Mouse (Mus musculus): ENCODE data around the gene Gm49354. TPM values are rescaled to one million over a fixed set of nuclear protein-coding genes. Genes with fewer than 3 reads are reported as not detected.
"Not testable (repeated sequence)": the region's sequence is repeated elsewhere in the genome, so short reads cannot be mapped to it uniquely, and the experiment has no call there.

Gm49354 gene
- polyA plus RNA-seq, 1 experiment from 2014 or later: not detected

DNA sequence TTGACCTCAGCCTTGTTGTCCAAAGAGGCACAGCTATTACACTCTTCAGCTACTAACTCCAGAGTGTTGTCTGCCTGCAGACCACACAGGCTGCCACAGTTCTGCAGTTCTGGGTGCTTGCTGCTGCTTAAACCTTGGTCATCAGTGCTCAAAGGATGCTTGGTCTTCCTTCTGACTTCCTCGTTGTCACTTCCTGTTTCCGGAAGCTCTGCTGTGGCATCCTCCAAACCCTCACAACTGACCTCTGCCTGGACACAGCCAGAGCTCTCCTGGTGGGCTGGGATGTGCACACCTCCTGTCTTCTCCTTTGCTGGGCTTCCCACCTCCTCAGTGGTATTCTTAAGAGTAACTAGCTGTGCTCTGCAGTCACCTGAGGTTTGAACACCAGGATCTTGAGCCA lies 18.0 kb upstream of the Gm49354 start:
- no peak overlapping the region for H3K4me3 ChIP-seq (ENCODE audit: low read length)
- no peak overlapping the region for H3K27ac ChIP-seq (ENCODE audit: low read length)
- WGBS: 66% methylated on average over 2 of the region's 2 CpGs
- no peaks in the 10 kb centered on the region for H3K27me3 ChIP-seq (ENCODE audit: control insufficient read depth, insufficient read depth, low read depth, low read length)
- no peak overlapping the region for H3K4me2 ChIP-seq (ENCODE audit: low read depth, low read length)
- no peaks in the 10 kb centered on the region for H3K4me1 ChIP-seq (replicated peaks; ENCODE audit: control insufficient read depth, insufficient read depth, low read length)
- ATAC-seq (ENCODE audit: low read depth): no peak
- H3K9ac ChIP-seq (ENCODE audit: low read length): no peak overlapping the region
- H3K9me3 ChIP-seq (ENCODE audit: control insufficient read depth, low read length): no peaks in the 10 kb centered on the region
- H3K36me3 ChIP-seq (ENCODE audit: control insufficient read depth, insufficient read depth, low read length): peaks cover 81% of the 10 kb centered on the region

DNA sequence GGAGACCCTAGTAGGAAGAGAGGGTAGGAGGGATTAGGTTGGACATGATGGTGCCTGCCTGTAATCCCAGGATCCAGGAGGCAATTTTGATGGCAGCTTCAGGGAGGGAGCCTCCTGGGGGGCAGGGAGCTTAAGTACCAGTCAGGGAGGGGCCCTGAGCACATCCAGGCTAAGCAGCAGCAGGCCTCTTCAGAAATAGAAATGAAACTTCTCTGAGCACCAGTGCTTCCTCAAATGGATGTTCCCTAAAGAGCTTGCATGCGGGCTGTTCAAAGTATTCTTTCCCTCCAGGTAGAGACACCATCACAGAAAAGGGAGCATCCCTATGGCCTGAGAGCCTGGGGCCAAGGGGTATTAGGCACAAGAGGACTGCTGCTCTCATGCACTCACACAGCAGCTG lies 16.3 kb upstream of the Gm49354 start:
- 95% methylated on average over 1 of the region's 1 CpGs for WGBS
- Histone ChIP-seq H3K27me3 (ENCODE audit: control insufficient read depth, insufficient read depth, low read depth, low read length) (no peaks in the 10 kb centered on the region), H3K4me2 (ENCODE audit: low read depth, low read length) (no peak overlapping the region), H3K9me3 (ENCODE audit: control insufficient read depth, low read length) (no peaks in the 10 kb centered on the region), H3K4me3 (ENCODE audit: low read length) (no peak overlapping the region), H3K9ac (ENCODE audit: low read length) (no peak overlapping the region), H3K36me3 (ENCODE audit: control insufficient read depth, insufficient read depth, low read length) (peaks cover 74% of the 10 kb centered on the region), H3K27ac (ENCODE audit: low read length) (no peak overlapping the region), H3K4me1 (replicated peaks; ENCODE audit: control insufficient read depth, insufficient read depth, low read length) (no peaks in the 10 kb centered on the region)
- no peak for ATAC-seq (ENCODE audit: low read depth)

DNA sequence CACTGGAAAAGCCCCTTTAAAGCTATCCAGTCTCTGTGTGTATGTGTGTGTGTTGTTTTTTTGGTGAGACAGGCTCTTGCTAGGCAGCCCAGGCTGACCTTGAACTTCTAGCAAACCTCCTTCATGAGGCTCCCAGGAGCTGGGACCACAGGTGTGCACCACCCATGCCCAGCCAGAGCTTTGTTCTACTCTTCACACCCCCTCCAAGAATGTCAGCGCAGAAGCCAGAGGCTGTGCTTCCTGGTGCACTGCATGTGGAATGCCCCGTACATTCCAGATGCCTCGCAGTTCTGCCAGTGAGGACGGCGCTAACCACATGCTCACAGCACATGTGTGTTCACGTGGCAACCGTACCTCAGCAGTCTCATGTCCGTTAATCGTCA lies 14.4 kb upstream of the Gm49354 start:
- H3K4me1 ChIP-seq (replicated peaks; ENCODE audit: control insufficient read depth, insufficient read depth, low read length): no peaks in the 10 kb centered on the region
- no peak for ATAC-seq (ENCODE audit: low read depth)
- no peak overlapping the region for H3K9ac ChIP-seq (ENCODE audit: low read length)
- no peaks in the 10 kb centered on the region for H3K9me3 ChIP-seq (ENCODE audit: control insufficient read depth, low read length)
- H3K27me3 ChIP-seq (ENCODE audit: control insufficient read depth, insufficient read depth, low read depth, low read length): no peaks in the 10 kb centered on the region
- no peak overlapping the region for H3K27ac ChIP-seq (ENCODE audit: low read length)
- no peak overlapping the region for H3K4me2 ChIP-seq (ENCODE audit: low read depth, low read length)
- 92% methylated on average over 9 of the region's 9 CpGs for WGBS
- peaks cover 72% of the 10 kb centered on the region for H3K36me3 ChIP-seq (ENCODE audit: control insufficient read depth, insufficient read depth, low read length)
- no peak overlapping the region for H3K4me3 ChIP-seq (ENCODE audit: low read length)

GRCm38 (mm10) chr13:59795807-59796465 lies 13.9 kb upstream of the Gm49354 start:
- H3K9ac ChIP-seq (ENCODE audit: low read length): no peak overlapping the region
- no peak for ATAC-seq (ENCODE audit: low read depth)
- H3K4me3 ChIP-seq (ENCODE audit: low read length): no peak overlapping the region
- H3K36me3 ChIP-seq (ENCODE audit: control insufficient read depth, insufficient read depth, low read length): peaks cover 72% of the 10 kb centered on the region
- H3K27ac ChIP-seq (ENCODE audit: low read length): no peak overlapping the region
- WGBS: 92% methylated on average over 6 of the region's 6 CpGs
- H3K27me3 ChIP-seq (ENCODE audit: control insufficient read depth, insufficient read depth, low read depth, low read length): no peaks in the 10 kb centered on the region
- H3K4me2 ChIP-seq (ENCODE audit: low read depth, low read length): no peak overlapping the region
- no peaks in the 10 kb centered on the region for H3K4me1 ChIP-seq (replicated peaks; ENCODE audit: control insufficient read depth, insufficient read depth, low read length)
- H3K9me3 ChIP-seq (ENCODE audit: control insufficient read depth, low read length): no peaks in the 10 kb centered on the region

GRCm38 (mm10) chr13:59794786-59795185 lies 12.7 kb upstream of the Gm49354 start:
- no peak overlapping the region for H3K9ac ChIP-seq (ENCODE audit: low read length)
- H3K4me3 ChIP-seq (ENCODE audit: low read length): no peak overlapping the region
- peaks cover 69% of the 10 kb centered on the region for H3K36me3 ChIP-seq (ENCODE audit: control insufficient read depth, insufficient read depth, low read length)
- no peak for ATAC-seq (ENCODE audit: low read depth)
- no peak overlapping the region for H3K4me2 ChIP-seq (ENCODE audit: low read depth, low read length)
- H3K9me3 ChIP-seq (ENCODE audit: control insufficient read depth, low read length): no peaks in the 10 kb centered on the region
- H3K4me1 ChIP-seq (replicated peaks; ENCODE audit: control insufficient read depth, insufficient read depth, low read length): no peaks in the 10 kb centered on the region
- WGBS: 94% methylated on average over 1 of the region's 1 CpGs
- H3K27me3 ChIP-seq (ENCODE audit: control insufficient read depth, insufficient read depth, low read depth, low read length): no peaks in the 10 kb centered on the region
- H3K27ac ChIP-seq (ENCODE audit: low read length): no peak overlapping the region

GRCm38 (mm10) chr13:59779744-59780264 lies 2.2 kb downstream of the Gm49354 start:
- 100% methylated on average over 1 of the region's 1 CpGs for WGBS
- not testable (repeated sequence) for ATAC-seq (ENCODE audit: low read depth); H3K9ac ChIP-seq (ENCODE audit: low read length); H3K4me3 ChIP-seq (ENCODE audit: low read length); H3K27ac ChIP-seq (ENCODE audit: low read length); H3K4me1 ChIP-seq (replicated peaks; ENCODE audit: control insufficient read depth, insufficient read depth, low read length); H3K9me3 ChIP-seq (ENCODE audit: control insufficient read depth, low read length); H3K27me3 ChIP-seq (ENCODE audit: control insufficient read depth, insufficient read depth, low read depth, low read length); H3K4me2 ChIP-seq (ENCODE audit: low read depth, low read length)
- H3K36me3 ChIP-seq (ENCODE audit: control insufficient read depth, insufficient read depth, low read length): peaks cover 57% of the 10 kb centered on the region

DNA sequence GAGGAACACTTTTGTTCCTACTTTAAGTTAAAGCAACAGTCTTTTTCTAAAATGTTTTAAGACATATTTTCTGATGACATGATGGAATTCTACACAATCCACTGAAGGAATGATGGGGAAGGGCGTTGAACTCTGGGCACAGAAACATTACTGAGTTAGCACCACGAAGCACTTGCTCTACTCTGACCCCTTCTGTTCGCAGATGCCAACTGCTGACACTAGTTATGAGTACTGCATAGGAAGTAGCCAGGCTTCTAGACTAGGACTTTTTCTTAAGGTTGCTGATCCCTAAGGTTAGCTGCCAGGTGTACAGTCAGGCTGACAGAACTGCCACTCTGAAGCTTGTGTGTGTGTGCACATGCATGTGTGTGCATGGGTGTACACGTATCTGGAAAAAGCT lies 2.8 kb downstream of the Gm49354 start:
- Histone ChIP-seq H3K4me1 (replicated peaks; ENCODE audit: control insufficient read depth, insufficient read depth, low read length) (no peaks in the 10 kb centered on the region), H3K9ac (ENCODE audit: low read length) (no peak overlapping the region), H3K4me2 (ENCODE audit: low read depth, low read length) (no peak overlapping the region), H3K4me3 (ENCODE audit: low read length) (no peak overlapping the region), H3K9me3 (ENCODE audit: control insufficient read depth, low read length) (no peaks in the 10 kb centered on the region), H3K36me3 (ENCODE audit: control insufficient read depth, insufficient read depth, low read length) (peaks cover 54% of the 10 kb centered on the region), H3K27ac (ENCODE audit: low read length) (no peak overlapping the region), H3K27me3 (ENCODE audit: control insufficient read depth, insufficient read depth, low read depth, low read length) (no peaks in the 10 kb centered on the region)
- 89% methylated on average over 4 of the region's 4 CpGs for WGBS
- ATAC-seq (ENCODE audit: low read depth): no peak

- no peak overlapping the region for H3K4me2 ChIP-seq (ENCODE audit: low read depth, low read length)
- H3K27ac ChIP-seq (ENCODE audit: low read length): peak overlapping the region; percentile 82
- H3K36me3 ChIP-seq (ENCODE audit: control insufficient read depth, insufficient read depth, low read length): peaks cover 31% of the 10 kb centered on the region
- 64% methylated on average over 3 of the region's 3 CpGs for WGBS
- peak; percentile 85 for ATAC-seq (ENCODE audit: low read depth)
- no peaks in the 10 kb centered on the region for H3K9me3 ChIP-seq (ENCODE audit: control insufficient read depth, low read length)
- H3K4me3 ChIP-seq (ENCODE audit: low read length): no peak overlapping the region
- peaks cover 10% of the 10 kb centered on the region for H3K4me1 ChIP-seq (replicated peaks; ENCODE audit: control insufficient read depth, insufficient read depth, low read length)
- no peaks in the 10 kb centered on the region for H3K27me3 ChIP-seq (ENCODE audit: control insufficient read depth, insufficient read depth, low read depth, low read length)
- no peak overlapping the region for H3K9ac ChIP-seq (ENCODE audit: low read length)
Measured at GRCm38 (mm10) chr13:59775168-59775567, 6.9 kb downstream of the Gm49354 start.

GRCm38 (mm10) chr13:59771257-59771656 lies 10.8 kb downstream of the Gm49354 start:
- Histone ChIP-seq H3K4me3 (ENCODE audit: low read length) (no peak overlapping the region), H3K4me1 (replicated peaks; ENCODE audit: control insufficient read depth, insufficient read depth, low read length) (peaks cover 34% of the 10 kb centered on the region), H3K9me3 (ENCODE audit: control insufficient read depth, low read length) (no peaks in the 10 kb centered on the region), H3K4me2 (ENCODE audit: low read depth, low read length) (peak overlapping the region; percentile 82), H3K36me3 (ENCODE audit: control insufficient read depth, insufficient read depth, low read length) (peaks cover 5% of the 10 kb centered on the region; the same call in 1 of the 2 replicates), H3K9ac (ENCODE audit: low read length) (0 out of 2 replicates have a peak overlapping the region, but pooled peaks have one; percentile 1), H3K27ac (ENCODE audit: low read length) (peak overlapping the region; percentile 99), H3K27me3 (ENCODE audit: control insufficient read depth, insufficient read depth, low read depth, low read length) (no peaks in the 10 kb centered on the region)
- 30% methylated on average over 9 of the region's 9 CpGs for WGBS
- ATAC-seq (ENCODE audit: low read depth): peak; percentile 44

All from lung, embryonic 16.5 days (tissue).